Mouse (Mus musculus): ENCODE measurements around the gene Gpx3. TPM values are rescaled to one million over a fixed set of nuclear protein-coding genes. Genes with fewer than 3 reads are reported as not detected.
A peak's percentile ranks its signal among the peaks of the same experiment; 100 is the strongest.
"Not testable (repeated sequence)": the region's sequence is repeated elsewhere in the genome, so short reads cannot be mapped to it uniquely, and the experiment has no call there.

Gpx3 gene
- polyA plus RNA-seq, 1 experiment from 2014 or later, result 17.2 TPM

GRCm38 (mm10) chr11:54936035-54936770 lies 34.0 kb downstream of the Gpx3 start:
- H3K4me1 ChIP-seq, result peaks cover 8% of the 10 kb centered on the region
- no peak for ATAC-seq (replicated peaks)
- no peak overlapping the region for H3K4me2 ChIP-seq (replicated peaks)
- no peaks in the 10 kb centered on the region for H3K9me3 ChIP-seq
- H3K4me3 ChIP-seq, result no peak overlapping the region
- WGBS, result 31% methylated on average over 12 of the region's 12 CpGs
- H3K27ac ChIP-seq (replicated peaks), result no peak overlapping the region
- H3K9ac ChIP-seq (replicated peaks), result no peak overlapping the region
- H3K36me3 ChIP-seq, result no peaks in the 10 kb centered on the region
- H3K27me3 ChIP-seq, result no peaks in the 10 kb centered on the region

GRCm38 (mm10) chr11:54936771-54937140 lies 34.5 kb downstream of the Gpx3 start:
- 96% methylated on average over 2 of the region's 3 CpGs for WGBS
- Histone ChIP-seq H3K9me3 (no peaks in the 10 kb centered on the region), H3K9ac (replicated peaks) (no peak overlapping the region), H3K27me3 (no peaks in the 10 kb centered on the region), H3K4me3 (no peak overlapping the region), H3K4me1 (peaks cover 8% of the 10 kb centered on the region), H3K36me3 (no peaks in the 10 kb centered on the region), H3K4me2 (replicated peaks) (no peak overlapping the region), H3K27ac (replicated peaks) (no peak overlapping the region)
- ATAC-seq (replicated peaks), result no peak

DNA sequence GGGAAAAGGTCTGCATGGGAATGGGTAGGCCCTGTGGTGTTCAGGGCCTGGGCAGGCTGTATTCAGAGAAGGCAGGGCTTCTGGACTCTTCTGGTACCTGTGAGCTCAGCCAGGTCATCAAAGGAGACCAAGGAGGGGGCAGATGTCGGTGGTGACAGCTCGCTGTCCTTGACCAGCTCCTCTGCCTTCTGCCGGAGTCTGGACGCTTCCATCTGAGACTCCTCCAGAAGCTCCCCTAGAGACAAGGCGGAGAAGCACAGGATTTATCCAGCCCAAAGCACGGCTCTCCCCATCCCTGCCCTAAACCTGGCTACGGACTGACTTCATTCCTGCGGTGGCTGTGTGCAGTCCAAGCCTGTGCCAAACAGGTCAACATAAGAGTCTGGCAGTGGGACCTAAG lies 37.2 kb downstream of the Gpx3 start:
- no peaks in the 10 kb centered on the region for H3K9me3 ChIP-seq
- no peaks in the 10 kb centered on the region for H3K27me3 ChIP-seq
- no peak overlapping the region for H3K9ac ChIP-seq (replicated peaks)
- H3K27ac ChIP-seq (replicated peaks), result no peak overlapping the region
- H3K36me3 ChIP-seq, result no peaks in the 10 kb centered on the region
- H3K4me2 ChIP-seq (replicated peaks), result no peak overlapping the region
- peaks cover 8% of the 10 kb centered on the region for H3K4me1 ChIP-seq
- 87% methylated on average over 8 of the region's 8 CpGs for WGBS
- no peak for ATAC-seq (replicated peaks)
- no peak overlapping the region for H3K4me3 ChIP-seq

DNA sequence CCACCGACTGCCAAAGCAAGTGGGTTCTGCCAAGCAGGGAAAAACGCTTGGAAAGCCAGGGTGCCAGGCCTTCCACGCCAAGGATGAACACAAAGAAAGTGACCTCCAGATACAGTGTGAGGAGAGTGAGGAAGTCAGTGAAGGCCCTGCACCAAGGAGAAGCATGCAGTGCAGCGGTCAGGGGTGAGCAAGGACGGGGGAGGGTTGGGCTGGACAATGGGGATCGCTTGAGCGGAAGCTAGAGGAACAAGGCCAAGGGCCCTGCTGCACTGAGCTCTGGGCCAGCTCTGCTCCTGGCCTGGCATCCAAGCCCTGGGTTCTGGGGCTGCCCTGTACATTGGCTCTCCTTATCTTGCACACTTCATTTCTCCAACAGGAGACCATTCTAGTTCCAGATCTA lies 37.8 kb downstream of the Gpx3 start:
- ATAC-seq (replicated peaks), result no peak
- Histone ChIP-seq H3K27ac (replicated peaks) (no peak overlapping the region), H3K36me3 (no peaks in the 10 kb centered on the region), H3K4me2 (replicated peaks) (no peak overlapping the region), H3K27me3 (no peaks in the 10 kb centered on the region), H3K4me3 (no peak overlapping the region), H3K4me1 (peaks cover 8% of the 10 kb centered on the region), H3K9ac (replicated peaks) (no peak overlapping the region), H3K9me3 (no peaks in the 10 kb centered on the region)
- 70% methylated on average over 7 of the region's 7 CpGs for WGBS

DNA sequence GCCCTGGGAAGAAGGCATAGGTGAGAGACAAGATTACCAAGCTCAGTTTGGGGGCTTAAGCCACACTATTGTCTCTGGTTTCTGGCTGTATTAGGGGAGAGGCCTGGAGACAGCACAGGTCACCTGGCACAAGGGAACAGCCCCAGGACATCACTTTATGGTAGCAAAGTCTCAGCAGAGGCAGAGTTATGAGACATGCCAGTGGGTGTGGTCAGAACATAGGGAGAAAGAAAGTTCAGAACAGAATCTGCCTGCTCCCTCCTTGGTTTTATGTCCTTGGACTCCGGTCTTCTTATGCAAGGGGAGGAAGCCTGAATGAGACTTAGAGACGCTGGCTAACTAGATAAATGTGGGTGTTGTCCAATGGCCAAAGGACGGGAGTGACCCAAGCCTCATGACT lies 42.4 kb downstream of the Gpx3 start:
- no peak overlapping the region for H3K9ac ChIP-seq (replicated peaks)
- no peak overlapping the region for H3K27ac ChIP-seq (replicated peaks)
- H3K4me1 ChIP-seq, result no peaks in the 10 kb centered on the region
- H3K4me3 ChIP-seq, result no peak overlapping the region
- ATAC-seq (replicated peaks), result no peak
- no peaks in the 10 kb centered on the region for H3K27me3 ChIP-seq
- H3K4me2 ChIP-seq (replicated peaks), result no peak overlapping the region
- 87% methylated on average over 3 of the region's 3 CpGs for WGBS
- H3K36me3 ChIP-seq, result no peaks in the 10 kb centered on the region
- H3K9me3 ChIP-seq, result no peaks in the 10 kb centered on the region

DNA sequence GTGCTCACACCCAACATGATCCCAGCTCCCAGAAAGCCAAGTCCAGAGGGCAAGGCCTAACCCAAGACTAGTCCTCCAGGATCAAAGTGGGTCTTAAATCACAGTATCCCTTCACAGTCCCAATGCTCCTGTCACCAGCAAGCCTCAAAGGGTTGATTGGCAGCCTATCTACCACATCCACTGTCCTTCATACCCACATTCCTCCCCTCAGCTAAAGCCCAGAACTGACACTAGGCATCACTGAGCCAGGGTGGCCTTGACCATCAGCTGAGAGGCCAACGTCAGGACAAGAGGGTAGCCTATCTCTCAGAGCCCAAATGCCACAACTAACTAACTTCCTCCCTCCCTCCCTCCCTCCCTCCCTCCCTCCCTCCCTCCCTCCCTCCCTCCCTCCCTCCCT lies 47.5 kb downstream of the Gpx3 start:
- no peak for ATAC-seq (replicated peaks)
- Histone ChIP-seq H3K4me2 (replicated peaks) (no peak overlapping the region), H3K36me3 (no peaks in the 10 kb centered on the region), H3K4me3 (no peak overlapping the region), H3K9ac (replicated peaks) (no peak overlapping the region), H3K4me1 (peaks cover 8% of the 10 kb centered on the region), H3K27me3 (no peaks in the 10 kb centered on the region), H3K27ac (replicated peaks) (no peak overlapping the region), H3K9me3 (no peaks in the 10 kb centered on the region)
- WGBS, result 82% methylated on average over 1 of the region's 1 CpGs

GRCm38 (mm10) chr11:54950684-54951083 lies 48.4 kb downstream of the Gpx3 start:
- WGBS, result 88% methylated on average over 6 of the region's 6 CpGs

DNA sequence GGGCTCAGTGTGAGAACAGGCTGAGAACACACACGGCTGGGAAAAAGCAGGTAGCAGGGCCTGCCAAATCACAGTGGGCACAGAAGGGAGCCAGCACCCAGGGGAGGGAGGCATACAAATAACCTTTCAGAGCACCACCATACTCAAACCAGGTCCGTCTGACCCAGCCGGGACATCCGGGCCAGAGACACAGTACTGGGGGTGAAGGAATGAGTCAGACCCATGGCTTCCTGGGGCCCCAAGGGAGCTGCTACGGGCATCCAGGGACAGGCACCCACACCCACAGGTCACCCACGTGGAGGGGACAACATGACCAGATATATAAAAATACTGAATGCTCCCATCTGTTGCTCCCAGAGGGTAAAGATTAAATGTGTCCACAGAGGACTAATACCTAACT lies 50.4 kb downstream of the Gpx3 start:
- 80% methylated on average over 6 of the region's 6 CpGs for WGBS

More at GRCm38 (mm10) chr11:54950684-54951083, 48.4 kb downstream of the Gpx3 start:
- no peak for ATAC-seq (replicated peaks)
- H3K27ac ChIP-seq (replicated peaks), result no peak overlapping the region
- H3K9me3 ChIP-seq, result no peaks in the 10 kb centered on the region
- peaks cover 12% of the 10 kb centered on the region for H3K4me1 ChIP-seq
- H3K27me3 ChIP-seq, result no peaks in the 10 kb centered on the region
- no peak overlapping the region for H3K4me3 ChIP-seq
- H3K9ac ChIP-seq (replicated peaks), result no peak overlapping the region
- H3K36me3 ChIP-seq, result no peaks in the 10 kb centered on the region
- H3K4me2 ChIP-seq (replicated peaks), result no peak overlapping the region

GRCm38 (mm10) chr11:54953993-54954446 lies 51.8 kb downstream of the Gpx3 start:
- H3K27ac ChIP-seq (replicated peaks), result no peak overlapping the region
- 24% methylated on average over 9 of the region's 9 CpGs for WGBS
- no peak overlapping the region for H3K4me3 ChIP-seq
- H3K4me2 ChIP-seq (replicated peaks), result no peak overlapping the region
- no peak for ATAC-seq (replicated peaks)
- peaks cover 12% of the 10 kb centered on the region for H3K4me1 ChIP-seq
- H3K9ac ChIP-seq (replicated peaks), result no peak overlapping the region
- no peaks in the 10 kb centered on the region for H3K36me3 ChIP-seq
- H3K9me3 ChIP-seq, result no peaks in the 10 kb centered on the region
- H3K27me3 ChIP-seq, result no peaks in the 10 kb centered on the region

More for the DNA sequence above, 50.4 kb downstream of the Gpx3 start:
- Histone ChIP-seq H3K4me2 (replicated peaks) (no peak overlapping the region), H3K9ac (replicated peaks) (no peak overlapping the region), H3K36me3 (no peaks in the 10 kb centered on the region), H3K9me3 (no peaks in the 10 kb centered on the region), H3K27me3 (no peaks in the 10 kb centered on the region), H3K4me1 (peaks cover 12% of the 10 kb centered on the region), H3K27ac (replicated peaks) (no peak overlapping the region), H3K4me3 (no peak overlapping the region)
- ATAC-seq (replicated peaks), result no peak

- Histone ChIP-seq H3K4me1 (peaks cover 12% of the 10 kb centered on the region), H3K9ac (replicated peaks) (no peak overlapping the region), H3K27ac (replicated peaks) (no peak overlapping the region), H3K27me3 (no peaks in the 10 kb centered on the region), H3K9me3 (no peaks in the 10 kb centered on the region), H3K4me3 (no peak overlapping the region), H3K36me3 (no peaks in the 10 kb centered on the region), H3K4me2 (replicated peaks) (no peak overlapping the region)
- WGBS, result 69% methylated on average over 8 of the region's 8 CpGs
- ATAC-seq (replicated peaks), result no peak
Observed at GRCm38 (mm10) chr11:54954716-54955115, 52.5 kb downstream of the Gpx3 start.

DNA sequence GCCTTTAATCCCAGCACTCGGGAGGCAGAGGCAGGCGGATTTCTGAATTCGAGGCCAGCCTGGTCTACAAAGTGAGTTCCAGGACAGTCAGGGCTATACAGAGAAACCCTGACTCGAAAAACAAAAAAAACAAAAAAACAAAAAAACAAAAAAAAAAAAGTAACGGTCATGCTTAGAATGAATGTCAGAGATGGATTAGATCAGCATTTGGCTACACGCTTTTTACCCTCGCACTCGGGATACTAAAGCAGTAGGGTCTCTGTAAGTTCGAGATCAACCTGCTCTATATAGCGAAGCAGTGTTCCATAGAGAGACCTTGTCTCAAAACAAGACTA lies 53.1 kb downstream of the Gpx3 start:
- H3K9me3 ChIP-seq; H3K27me3 ChIP-seq; ATAC-seq (replicated peaks); H3K36me3 ChIP-seq: not testable (repeated sequence)
- H3K4me1 ChIP-seq, result peaks cover 12% of the 10 kb centered on the region
- peak overlapping the region; percentile 65 for H3K4me2 ChIP-seq (replicated peaks)
- WGBS, result 41% methylated on average over 10 of the region's 10 CpGs
- H3K4me3 ChIP-seq, result peak overlapping the region; percentile 62
- peak overlapping the region; percentile 70 for H3K9ac ChIP-seq (replicated peaks)
- H3K27ac ChIP-seq (replicated peaks), result peak overlapping the region; percentile 82; the same call in 1 of the 2 replicates

DNA sequence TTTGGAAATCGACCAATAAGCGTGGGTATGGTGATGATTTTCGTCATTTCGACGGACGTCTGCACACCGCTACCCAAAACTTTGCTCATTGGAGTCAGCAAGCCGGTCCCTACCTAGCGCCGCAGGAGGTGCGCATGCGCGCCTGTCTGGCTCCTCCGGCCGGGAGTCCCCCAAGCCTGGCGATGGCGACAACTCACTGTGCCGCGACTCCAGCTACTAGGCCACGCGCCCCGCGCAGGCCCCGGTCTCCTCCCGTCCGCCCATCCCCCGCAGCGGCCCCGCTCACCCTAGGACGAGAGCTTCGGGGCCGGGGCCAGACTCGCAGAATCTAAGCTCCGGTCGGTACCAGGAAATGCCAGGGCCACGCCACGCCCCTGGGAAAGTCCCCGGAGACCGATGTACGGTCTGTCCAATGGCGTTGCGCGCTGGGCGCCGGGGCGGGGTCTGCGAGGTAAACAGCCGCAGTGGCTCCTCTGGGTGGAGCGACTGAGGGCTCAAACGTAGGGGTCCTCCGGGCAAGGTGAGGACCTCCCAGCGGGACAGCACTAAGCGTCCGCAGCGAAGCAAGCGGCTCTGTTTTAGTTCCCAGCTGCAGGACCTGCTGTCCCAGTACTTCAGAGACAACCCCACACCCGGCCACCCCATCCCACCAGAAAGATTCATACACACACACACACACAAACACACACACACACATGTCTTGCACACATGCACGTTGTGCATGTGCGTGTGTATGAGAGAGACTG lies 53.7 kb downstream of the Gpx3 start:
- ATAC-seq (replicated peaks), result peak; percentile 99
- H3K27ac ChIP-seq (replicated peaks), result peak overlapping the region; percentile 82
- peak overlapping the region; percentile 70 for H3K9ac ChIP-seq (replicated peaks)
- peak overlapping the region; percentile 65 for H3K4me2 ChIP-seq (replicated peaks)
- H3K4me1 ChIP-seq, result peaks cover 12% of the 10 kb centered on the region
- H3K4me3 ChIP-seq, result peak overlapping the region; percentile 62
- no peaks in the 10 kb centered on the region for H3K27me3 ChIP-seq
- under 1% methylated on average over 59 of the region's 59 CpGs for WGBS
- no peaks in the 10 kb centered on the region for H3K36me3 ChIP-seq
- no peaks in the 10 kb centered on the region for H3K9me3 ChIP-seq
